Mouse (Mus musculus) ES-Bruce4 (cell line): Measurements from ENCODE around the gene Fam171a1.

Experiments used
- CTCF ChIP-seq: IDR thresholded peaks from one replicate; pipeline ENCODE4 v1.8.1; 2011; ENCODE audit warnings: low read depth, low read length
- EP300 ChIP-seq: IDR thresholded peaks from 2 replicates; pipeline ENCODE4 v1.6.1; 2011; ENCODE audit warnings: low read depth, low read length; ENCODE audit not compliant: insufficient read depth
- POLR2A ChIP-seq: IDR thresholded peaks from one replicate; pipeline ENCODE4 v1.8.1; 2011; ENCODE audit warnings: low read length; ENCODE audit not compliant: insufficient read depth

DNA sequence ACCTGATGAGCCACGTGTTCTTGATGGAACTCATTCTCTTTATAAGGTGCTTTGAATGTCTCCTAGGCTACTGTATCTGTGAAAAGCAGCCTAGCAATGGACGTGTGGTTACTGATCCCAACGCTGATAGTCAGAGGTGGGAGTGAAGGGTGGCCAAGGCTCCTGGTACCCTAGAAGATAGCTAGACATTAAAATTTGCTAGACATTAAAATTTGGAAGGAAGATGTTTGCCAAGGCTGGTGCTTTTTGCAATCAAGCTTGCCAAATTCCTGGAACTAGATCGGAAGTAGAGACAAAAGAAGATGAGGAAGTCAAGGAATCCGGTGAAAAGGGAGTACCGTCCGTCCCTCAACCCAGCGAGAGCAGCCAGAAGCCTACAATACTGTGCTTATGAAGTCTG lies 34.7 kb downstream of the Fam171a1 start:
- TF ChIP-seq CTCF (no peak), POLR2A (no peak), EP300 (no peak)
